Mouse (Mus musculus): Measurements from ENCODE around the gene Dicer1.

DNA sequence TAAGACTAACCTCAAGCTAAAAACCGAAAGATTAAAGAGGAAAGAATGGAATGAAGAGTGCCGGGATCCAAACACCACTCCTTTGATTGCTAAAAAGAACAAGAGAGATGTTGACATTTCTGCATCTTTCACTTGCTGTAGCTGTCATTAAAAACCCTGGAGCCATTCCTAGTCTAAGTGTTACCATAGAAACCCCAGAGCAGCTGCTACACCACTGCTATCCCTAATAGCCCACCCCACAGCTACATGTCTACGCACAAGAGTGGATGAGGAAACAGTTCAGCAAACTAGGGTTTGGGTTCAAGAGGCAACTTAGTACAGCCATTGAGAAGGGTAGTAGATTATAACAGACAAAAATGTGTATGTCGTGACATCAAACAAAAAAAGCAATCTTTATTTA lies 8.1 kb downstream of the Dicer1 start:
- TF ChIP-seq CTCF (IDR thresholded peaks at IDR 0.05; ENCODE audit: low read depth, low read length) (no peak), POLR2A (IDR thresholded peaks at IDR 0.05; ENCODE audit: borderline replicate concordance, low read depth, low read length) (no peak)
